Mouse (Mus musculus) embryonic facial prominence, embryonic 13.5 days (tissue): ENCODE results near the gene Schip1. TPM values are rescaled to one million over a fixed set of nuclear protein-coding genes. Genes with fewer than 3 reads are reported as not detected.

Experiments used
- ATAC-seq: fragments of 200-750 bp; cut with Nextera tagmentation; 2 replicates; pipeline ENCODE4 v1.8.0; 2017; ENCODE audit warnings: low read depth; ENCODE audit not compliant: insufficient number of reproducible peaks, insufficient read depth, low FRiP score, low TSS enrichment
- H3K27ac ChIP-seq: fragments of 300-500 bp; sonication (generic); 2 replicates; pipeline ENCODE4 v1.5.1; 2015; ENCODE audit warnings: moderate library complexity, mild to moderate bottlenecking, inconsistent platforms
- H3K27me3 ChIP-seq: fragments of 300-500 bp; sonication (generic); 2 replicates; pipeline ENCODE4 v1.6.1; 2015; ENCODE audit warnings: mild to moderate bottlenecking, inconsistent platforms
- H3K36me3 ChIP-seq: fragments of 300-500 bp; sonication (generic); 2 replicates; pipeline ENCODE4 v1.6.1; 2015; ENCODE audit warnings: mild to moderate bottlenecking, inconsistent platforms
- H3K4me1 ChIP-seq: fragments of 300-500 bp; sonication (generic); 2 replicates; pipeline ENCODE4 v1.6.1; 2015; ENCODE audit warnings: inconsistent platforms
- H3K4me2 ChIP-seq: fragments of 300-500 bp; sonication (generic); 2 replicates; pipeline ENCODE4 v1.6.1; 2015; ENCODE audit warnings: moderate library complexity, mild to moderate bottlenecking, inconsistent platforms
- H3K4me3 ChIP-seq: fragments of 300-500 bp; sonication (generic); 2 replicates; pipeline ENCODE4 v1.5.1; 2015; ENCODE audit warnings: mild to moderate bottlenecking, inconsistent platforms
- H3K9ac ChIP-seq: fragments of 300-500 bp; sonication (generic); 2 replicates; pipeline ENCODE4 v1.6.1; 2015; ENCODE audit warnings: mild to moderate bottlenecking, inconsistent platforms
- H3K9me3 ChIP-seq: fragments of 300-500 bp; sonication (generic); 2 replicates; pipeline ENCODE4 v1.6.1; 2016; ENCODE audit warnings: inconsistent platforms
- WGBS: fragments of 180-500 bp; shearing (Covaris S2); methylation state at CpG from one replicate; pipeline ENCODE4 v1.1.7; 2015; ENCODE audit warnings: mixed read lengths; 5-methylcytosine and 5-hydroxymethylcytosine counted together
- polyA plus RNA-seq: library from polyadenylated mRNA; unstranded; fragments of >200 nt; fragmentation: Nextera tagmentation; extraction: Ambion mirVana; gene quantifications from 2 replicates; pipeline ENCODE4 v1.2.1, GENCODE M21; 2015

Schip1 gene
- polyA plus RNA-seq, 1 experiment from 2014 or later: 20.5 TPM

DNA sequence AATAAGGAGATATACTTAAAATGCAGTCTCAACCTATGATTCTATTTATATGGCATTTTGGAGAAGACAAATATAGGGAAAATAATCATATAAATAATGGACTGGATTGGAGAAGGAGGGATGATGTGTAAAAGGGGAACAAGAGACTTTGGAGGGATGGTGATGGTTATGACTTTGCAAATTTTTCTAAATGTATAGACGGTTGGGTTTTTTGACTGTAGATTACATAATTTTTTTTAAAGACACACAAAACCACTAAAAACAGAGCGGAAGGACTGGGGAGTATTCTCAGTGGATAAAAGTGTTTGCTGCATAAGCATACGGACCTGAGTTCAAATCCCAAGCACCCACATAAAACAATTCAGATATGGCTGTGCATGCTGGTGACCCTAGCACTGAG lies 156.8 kb downstream of the Schip1 start:
- H3K27me3 ChIP-seq: no peaks in the 10 kb centered on the region
- WGBS: 91% methylated on average over 3 of the region's 3 CpGs
- H3K9me3 ChIP-seq: no peaks in the 10 kb centered on the region
- H3K4me3 ChIP-seq: no peak overlapping the region
- H3K36me3 ChIP-seq: no peaks in the 10 kb centered on the region
- no peak overlapping the region for H3K9ac ChIP-seq
- H3K27ac ChIP-seq: no peak overlapping the region
- no peak overlapping the region for H3K4me2 ChIP-seq
- ATAC-seq: no peak
- H3K4me1 ChIP-seq: no peaks in the 10 kb centered on the region

DNA sequence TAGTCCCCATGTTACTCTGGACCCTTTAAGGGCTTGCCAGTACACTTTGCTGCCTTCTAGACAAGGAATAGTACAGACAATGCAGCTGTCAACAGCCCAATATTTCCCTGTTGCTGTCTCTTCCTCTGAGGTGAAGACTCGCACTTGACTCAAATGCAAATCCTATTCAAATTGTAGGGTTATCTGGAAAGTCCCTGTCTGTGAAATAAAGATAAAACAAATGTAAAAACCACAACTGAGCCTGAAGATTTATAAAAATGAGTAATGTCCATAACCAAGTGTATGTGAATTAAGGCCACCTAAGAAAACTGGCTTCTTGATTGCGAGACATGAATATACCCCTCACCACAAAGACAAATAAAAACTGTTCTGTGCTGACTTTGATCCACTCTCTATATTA lies 175.3 kb downstream of the Schip1 start:
- Histone ChIP-seq H3K4me3 (no peak overlapping the region), H3K4me1 (peaks cover 5% of the 10 kb centered on the region; the same call in 1 of the 2 replicates), H3K27me3 (no peaks in the 10 kb centered on the region), H3K36me3 (no peaks in the 10 kb centered on the region), H3K27ac (no peak overlapping the region), H3K9ac (no peak overlapping the region), H3K4me2 (no peak overlapping the region), H3K9me3 (no peaks in the 10 kb centered on the region)
- ATAC-seq: no peak
- WGBS: 90% methylated on average over 2 of the region's 2 CpGs

DNA sequence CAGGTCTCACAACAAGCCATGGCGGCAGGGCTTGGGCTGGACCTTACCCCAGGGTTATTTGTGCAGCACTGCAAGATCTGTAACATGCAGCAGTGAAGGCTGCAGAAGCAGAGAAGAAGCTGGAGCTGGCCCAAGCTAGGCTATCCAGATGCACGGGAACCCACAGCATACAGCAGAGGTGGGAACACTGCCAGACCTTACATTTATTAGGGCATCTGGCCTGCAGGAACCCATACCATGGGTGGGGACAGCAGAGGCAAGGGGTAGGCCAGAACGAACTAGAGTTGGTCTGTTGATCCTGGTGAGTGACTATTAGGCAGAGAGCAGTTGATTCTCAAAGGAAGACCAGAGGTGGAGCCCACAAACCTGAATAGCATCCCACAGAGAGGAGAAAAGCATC lies 178.6 kb downstream of the Schip1 start:
- 64% methylated on average over 3 of the region's 3 CpGs for whole genome bisulfite sequencing
- Histone ChIP-seq H3K4me3 (no peak overlapping the region), H3K9me3 (no peaks in the 10 kb centered on the region), H3K4me2 (no peak overlapping the region), H3K4me1 (peaks cover 5% of the 10 kb centered on the region; the same call in 1 of the 2 replicates), H3K27me3 (no peaks in the 10 kb centered on the region), H3K9ac (no peak overlapping the region), H3K36me3 (no peaks in the 10 kb centered on the region), H3K27ac (no peak overlapping the region)
- ATAC-seq: no peak

DNA sequence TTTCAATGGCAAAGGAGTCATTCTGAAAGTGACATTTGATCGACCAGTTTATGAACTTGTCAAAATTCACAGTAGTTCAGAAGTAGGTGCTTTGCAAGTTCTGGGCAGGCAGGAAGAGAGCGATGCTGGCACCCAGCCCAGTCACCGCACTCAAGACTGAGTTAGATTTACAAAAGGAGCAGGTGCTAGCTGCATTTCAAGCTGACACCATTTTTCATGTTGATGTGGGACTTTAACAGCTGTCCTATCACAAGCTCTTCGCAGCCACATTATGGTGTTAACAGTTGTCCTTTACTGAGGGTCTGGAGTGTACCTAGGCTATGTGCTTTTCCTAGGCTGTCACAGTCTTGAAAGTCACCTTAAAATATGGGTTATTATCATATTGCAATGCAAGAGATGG lies 181.6 kb downstream of the Schip1 start:
- Histone ChIP-seq H3K27ac (no peak overlapping the region), H3K9me3 (no peaks in the 10 kb centered on the region), H3K4me3 (no peak overlapping the region), H3K36me3 (no peaks in the 10 kb centered on the region), H3K4me1 (peaks cover 5% of the 10 kb centered on the region; the same call in 1 of the 2 replicates), H3K4me2 (no peak overlapping the region), H3K9ac (no peak overlapping the region), H3K27me3 (no peaks in the 10 kb centered on the region)
- 84% methylated on average over 4 of the region's 4 CpGs for WGBS
- no peak for ATAC-seq

DNA sequence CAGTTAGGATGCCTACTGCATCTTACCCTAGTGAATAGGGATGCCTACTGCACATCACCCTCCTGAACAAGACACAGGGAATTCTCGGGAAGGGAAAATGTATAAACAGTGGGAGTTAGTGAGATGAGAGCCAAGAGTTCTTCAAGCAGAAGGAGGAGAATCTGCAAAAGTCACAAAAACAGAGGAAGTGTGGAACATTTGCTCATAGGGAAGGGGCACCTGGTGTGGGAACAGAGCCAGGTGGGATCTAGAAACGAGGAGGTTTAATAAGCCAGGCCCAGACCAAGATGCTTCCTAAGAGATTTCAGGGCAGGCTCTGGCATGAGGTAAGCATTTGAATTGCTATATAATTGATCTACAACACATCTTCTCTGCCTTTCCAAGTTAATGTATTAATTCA lies 186.0 kb downstream of the Schip1 start:
- Histone ChIP-seq H3K9me3 (no peaks in the 10 kb centered on the region), H3K36me3 (no peaks in the 10 kb centered on the region), H3K4me2 (no peak overlapping the region), H3K9ac (no peak overlapping the region), H3K4me1 (no peaks in the 10 kb centered on the region), H3K4me3 (no peak overlapping the region), H3K27me3 (no peaks in the 10 kb centered on the region), H3K27ac (no peak overlapping the region)
- WGBS: 74% methylated on average over 2 of the region's 2 CpGs
- ATAC-seq: no peak

DNA sequence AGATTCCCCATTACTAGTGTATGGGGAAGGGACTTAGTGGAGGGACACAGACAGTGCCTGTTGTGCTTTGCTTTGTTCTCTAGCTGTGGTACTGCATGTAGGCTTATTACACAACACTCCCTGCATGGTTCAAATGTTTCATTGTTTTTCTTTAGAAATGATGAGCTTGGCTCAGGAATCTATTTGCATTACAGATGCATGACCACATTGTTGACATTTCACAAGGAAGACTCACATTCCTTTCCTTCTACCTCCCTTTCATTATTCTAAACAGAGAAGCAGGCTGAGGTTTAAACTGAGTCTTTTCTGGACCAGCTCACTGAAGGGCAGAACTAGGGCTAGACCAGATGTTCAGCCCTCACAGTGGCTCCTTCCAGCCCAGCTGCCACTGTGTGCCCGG lies 187.7 kb downstream of the Schip1 start:
- WGBS: 44% methylated on average over 1 of the region's 1 CpGs
- ATAC-seq: no peak

DNA sequence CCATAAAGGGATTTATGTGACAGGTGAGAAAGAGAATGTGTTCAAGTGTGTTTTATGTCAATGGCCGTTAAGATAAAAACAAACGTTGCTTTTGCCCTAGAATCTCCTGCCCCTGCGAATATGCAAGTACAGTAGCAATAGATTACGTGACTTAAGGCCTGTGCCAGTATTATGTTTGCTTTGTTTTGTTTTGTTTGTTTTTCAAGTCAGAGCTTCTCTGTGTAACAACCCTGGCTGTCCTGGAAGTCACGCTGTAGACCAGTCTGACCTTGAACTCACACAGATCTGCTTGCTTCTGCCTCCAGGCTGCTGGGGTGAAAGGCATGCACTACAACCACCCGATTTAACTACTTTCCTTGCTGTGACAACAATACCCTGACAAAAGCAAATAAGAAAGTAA lies 197.7 kb downstream of the Schip1 start:
- Histone ChIP-seq H3K27me3 (no peaks in the 10 kb centered on the region), H3K4me1 (no peaks in the 10 kb centered on the region), H3K36me3 (no peaks in the 10 kb centered on the region), H3K4me2 (no peak overlapping the region), H3K9ac (no peak overlapping the region), H3K9me3 (no peaks in the 10 kb centered on the region), H3K4me3 (no peak overlapping the region), H3K27ac (no peak overlapping the region)
- 79% methylated on average over 6 of the region's 6 CpGs for WGBS
- ATAC-seq: no peak

More for the DNA sequence above, 187.7 kb downstream of the Schip1 start:
- Histone ChIP-seq H3K4me3 (no peak overlapping the region), H3K4me1 (no peaks in the 10 kb centered on the region), H3K36me3 (no peaks in the 10 kb centered on the region), H3K9ac (no peak overlapping the region), H3K27me3 (no peaks in the 10 kb centered on the region), H3K4me2 (no peak overlapping the region), H3K27ac (no peak overlapping the region), H3K9me3 (no peaks in the 10 kb centered on the region)

DNA sequence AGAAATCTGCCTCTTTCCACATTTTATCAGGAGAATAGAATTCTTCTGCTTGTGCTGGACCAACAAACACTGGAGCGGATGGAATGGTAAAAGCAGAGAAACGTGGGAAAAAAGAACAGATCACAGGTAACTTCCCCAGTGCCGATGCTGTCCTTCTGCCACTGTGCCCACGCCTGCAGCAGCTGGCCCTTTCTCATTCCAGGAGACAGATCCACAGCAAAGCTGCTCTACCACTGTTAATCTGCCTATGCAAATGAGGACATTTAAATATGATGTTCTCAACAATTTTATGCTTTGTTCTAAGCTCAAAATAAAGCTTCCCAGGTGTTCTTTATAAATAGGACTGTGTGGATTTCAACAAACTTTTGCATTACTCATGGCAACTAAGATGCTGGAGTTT lies 203.3 kb downstream of the Schip1 start:
- H3K36me3 ChIP-seq: no peaks in the 10 kb centered on the region
- no peak overlapping the region for H3K4me2 ChIP-seq
- no peaks in the 10 kb centered on the region for H3K27me3 ChIP-seq
- ATAC-seq: no peak
- H3K4me3 ChIP-seq: no peak overlapping the region
- H3K9ac ChIP-seq: no peak overlapping the region
- H3K9me3 ChIP-seq: no peaks in the 10 kb centered on the region
- H3K27ac ChIP-seq: no peak overlapping the region
- WGBS: 83% methylated on average over 4 of the region's 4 CpGs
- H3K4me1 ChIP-seq: no peaks in the 10 kb centered on the region

DNA sequence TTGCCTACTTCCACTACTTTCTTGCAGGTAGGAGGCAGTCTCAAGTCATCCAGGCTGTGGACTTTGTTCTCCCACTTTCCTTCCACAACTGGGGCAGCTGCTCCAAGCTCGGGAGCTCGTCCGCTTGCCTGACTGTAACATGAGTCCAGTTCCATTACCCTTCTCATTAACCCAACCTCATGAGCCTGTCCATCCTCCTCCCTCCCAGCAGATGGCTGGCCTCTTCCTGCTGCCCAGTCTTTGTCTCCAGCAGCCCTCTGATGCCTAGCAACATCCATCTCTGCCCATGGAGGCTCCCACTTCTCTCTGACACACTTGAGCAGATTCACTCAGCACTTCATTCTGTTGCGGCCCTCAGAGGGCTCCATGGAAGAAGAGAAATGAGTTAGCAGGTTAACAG lies 204.6 kb downstream of the Schip1 start:
- no peak for ATAC-seq
- no peak overlapping the region for H3K4me3 ChIP-seq
- H3K36me3 ChIP-seq: no peaks in the 10 kb centered on the region
- no peaks in the 10 kb centered on the region for H3K27me3 ChIP-seq
- WGBS: 75% methylated on average over 4 of the region's 4 CpGs
- H3K9ac ChIP-seq: no peak overlapping the region
- H3K9me3 ChIP-seq: no peaks in the 10 kb centered on the region
- H3K27ac ChIP-seq: no peak overlapping the region
- no peak overlapping the region for H3K4me2 ChIP-seq
- no peaks in the 10 kb centered on the region for H3K4me1 ChIP-seq

DNA sequence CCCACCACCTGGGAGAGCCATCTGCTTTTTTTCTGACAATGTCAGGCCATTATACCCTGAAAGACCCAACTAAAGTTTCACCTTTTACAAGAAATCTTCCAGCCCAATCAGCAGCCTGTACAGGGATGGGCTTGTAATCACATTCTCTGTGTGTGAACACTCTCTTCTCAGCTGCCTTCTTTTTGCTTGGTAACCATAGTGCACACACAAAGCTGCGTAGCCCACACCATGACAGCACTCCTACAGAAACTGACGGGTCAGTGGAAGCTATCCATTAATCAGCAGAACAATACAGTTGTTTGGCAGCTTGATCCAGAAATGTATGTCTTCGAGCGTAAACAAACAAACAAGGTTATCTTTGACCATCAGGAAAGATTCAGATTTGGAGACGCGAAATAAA lies 205.6 kb downstream of the Schip1 start:
- Histone ChIP-seq H3K4me3 (no peak overlapping the region), H3K9me3 (no peaks in the 10 kb centered on the region), H3K4me2 (no peak overlapping the region), H3K27ac (no peak overlapping the region), H3K36me3 (no peaks in the 10 kb centered on the region), H3K9ac (no peak overlapping the region), H3K27me3 (no peaks in the 10 kb centered on the region), H3K4me1 (no peaks in the 10 kb centered on the region)
- WGBS: 88% methylated on average over 6 of the region's 6 CpGs
- ATAC-seq: no peak

DNA sequence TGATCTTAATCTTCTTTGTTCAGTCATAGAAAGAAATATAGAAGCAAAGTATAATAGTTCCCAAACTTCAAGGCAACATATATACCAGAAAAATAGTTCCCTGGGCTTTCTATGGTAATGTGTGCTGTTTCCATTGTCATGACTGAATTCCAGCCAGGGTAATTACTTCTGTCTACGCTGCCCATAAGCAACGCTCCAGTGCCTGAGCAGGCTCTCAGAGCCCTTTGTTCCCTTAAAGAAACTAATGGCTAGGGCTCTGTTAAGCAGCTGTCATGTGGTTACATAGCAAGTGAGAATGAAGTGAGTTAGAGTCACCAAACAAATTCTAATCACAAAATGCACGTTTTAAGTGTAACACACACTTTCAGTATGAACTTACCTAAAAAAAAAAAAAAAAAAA lies 206.9 kb downstream of the Schip1 start:
- H3K9ac ChIP-seq: no peak overlapping the region
- H3K4me2 ChIP-seq: no peak overlapping the region
- H3K27me3 ChIP-seq: no peaks in the 10 kb centered on the region
- no peak for ATAC-seq
- 64% methylated on average over 3 of the region's 3 CpGs for WGBS
- H3K27ac ChIP-seq: no peak overlapping the region
- H3K9me3 ChIP-seq: no peaks in the 10 kb centered on the region
- H3K4me1 ChIP-seq: no peaks in the 10 kb centered on the region
- no peak overlapping the region for H3K4me3 ChIP-seq
- no peaks in the 10 kb centered on the region for H3K36me3 ChIP-seq

DNA sequence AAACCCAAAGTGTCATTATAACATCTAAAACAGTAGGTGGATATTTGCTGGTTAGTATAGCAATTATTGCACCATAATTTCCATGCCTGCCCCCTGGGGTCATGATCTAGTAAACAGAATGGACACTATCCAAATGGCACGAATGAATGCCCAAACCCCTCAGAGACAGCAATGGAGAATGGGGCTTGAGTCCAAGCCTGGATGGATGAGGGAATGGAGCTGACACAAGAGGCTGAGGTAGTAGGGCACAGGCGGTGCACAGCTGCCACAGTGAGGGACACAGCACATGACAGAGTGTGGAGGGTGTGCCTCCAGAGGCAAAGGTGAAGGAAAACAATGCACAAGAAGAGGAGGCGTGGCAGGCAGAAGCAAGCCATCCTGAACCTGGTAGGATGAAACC lies 207.3 kb downstream of the Schip1 start:
- ATAC-seq: no peak
- no peak overlapping the region for H3K27ac ChIP-seq
- no peaks in the 10 kb centered on the region for H3K4me1 ChIP-seq
- 78% methylated on average over 3 of the region's 3 CpGs for WGBS
- no peak overlapping the region for H3K4me3 ChIP-seq
- no peak overlapping the region for H3K4me2 ChIP-seq
- no peak overlapping the region for H3K9ac ChIP-seq
- no peaks in the 10 kb centered on the region for H3K36me3 ChIP-seq
- no peaks in the 10 kb centered on the region for H3K27me3 ChIP-seq
- no peaks in the 10 kb centered on the region for H3K9me3 ChIP-seq
